Mouse (Mus musculus) hindbrain, embryonic 14.5 days (tissue): ENCODE data around the gene Lrrc32. TPM values are rescaled to one million over a fixed set of nuclear protein-coding genes. Genes with fewer than 3 reads are reported as not detected.

Experiments
- ATAC-seq: fragments of 200-750 bp; cut with Nextera tagmentation; 2 replicates; pipeline ENCODE4 v1.8.0; 2017; ENCODE audit warnings: moderate number of reproducible peaks, mild to moderate bottlenecking, moderate TSS enrichment, moderate library complexity; ENCODE audit not compliant: low FRiP score
- DNase-seq: peaks from one replicate; pipeline ENCODE4 v3.0.0-alpha.2; 2015; ENCODE audit warnings: low spot score
- H3K27ac ChIP-seq: fragments of 300-500 bp; sonication (generic); 2 replicates; pipeline ENCODE4 v1.5.1; 2014; ENCODE audit warnings: mild to moderate bottlenecking, moderate library complexity
- H3K27me3 ChIP-seq: fragments of 300-500 bp; sonication (generic); 2 replicates; pipeline ENCODE4 v1.6.1; 2014; ENCODE audit warnings: mild to moderate bottlenecking, low read length, mixed read lengths; ENCODE audit not compliant: control insufficient read depth, insufficient read depth
- H3K36me3 ChIP-seq: fragments of 300-500 bp; sonication (generic); replicated peaks from 2 replicates; pipeline ENCODE4 v1.6.1; 2014; ENCODE audit not compliant: control insufficient read depth, insufficient read depth
- H3K4me1 ChIP-seq: fragments of 300-500 bp; sonication (generic); replicated peaks from 2 replicates; pipeline ENCODE4 v1.6.1; 2014; ENCODE audit warnings: antibody characterized with exemption, low read length, mixed read lengths; ENCODE audit not compliant: control insufficient read depth, insufficient read depth
- H3K4me2 ChIP-seq: fragments of 300-500 bp; sonication (generic); replicated peaks from 2 replicates; pipeline ENCODE4 v1.6.1; 2014; ENCODE audit warnings: mild to moderate bottlenecking, moderate library complexity
- H3K4me3 ChIP-seq: fragments of 300-500 bp; sonication (generic); replicated peaks from 2 replicates; pipeline ENCODE4 v1.5.1; 2014; ENCODE audit warnings: mild to moderate bottlenecking, low read length
- H3K9ac ChIP-seq: fragments of 300-500 bp; sonication (generic); 2 replicates; pipeline ENCODE4 v1.6.1; 2014
- H3K9me3 ChIP-seq: fragments of 300-500 bp; sonication (generic); 2 replicates; pipeline ENCODE4 v1.6.1; 2016; ENCODE audit warnings: low read length; ENCODE audit not compliant: control insufficient read depth
- WGBS: fragments of 180-500 bp; shearing (Covaris S2); extraction: QIAGEN DNeasy Blood & Tissue Kit; methylation state at CpG from one replicate; pipeline ENCODE4 v1.1.7; 2014; 5-methylcytosine and 5-hydroxymethylcytosine counted together
- polyA plus RNA-seq: library from polyadenylated mRNA; unstranded; fragments of >200 nt; fragmentation: Nextera tagmentation; extraction: Ambion mirVana; gene quantifications from 2 replicates; pipeline ENCODE4 v1.2.1, GENCODE M21; 2014

The Lrrc32 gene
- polyA plus RNA-seq, 1 experiment from 2014 or later: 7.2 TPM

DNA sequence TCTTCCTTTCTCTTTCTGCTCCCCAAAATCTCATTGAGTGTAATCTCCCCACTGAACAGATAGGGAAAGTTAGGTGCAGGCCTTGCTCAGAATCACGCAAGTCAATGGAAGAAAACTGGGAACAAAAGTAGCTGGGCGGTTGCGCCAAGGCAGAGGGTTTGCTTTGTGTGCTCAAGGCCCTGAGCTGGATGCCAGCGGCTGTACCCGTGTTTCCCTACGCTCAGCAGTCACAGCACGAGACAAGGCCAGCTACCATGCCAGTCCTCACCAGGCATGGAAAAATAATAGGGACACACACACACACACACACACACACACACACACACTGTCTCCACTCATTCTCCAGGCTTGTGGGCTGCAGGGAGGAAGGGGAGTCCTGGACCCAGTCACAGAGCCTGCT, 12.0 kb downstream of the Lrrc32 start:
- Histone ChIP-seq H3K9me3 (no peaks in the 10 kb centered on the region), H3K27me3 (no peaks in the 10 kb centered on the region), H3K4me1 (peaks cover 17% of the 10 kb centered on the region; the same call in 1 of the 2 replicates), H3K9ac (no peak overlapping the region), H3K36me3 (no peaks in the 10 kb centered on the region), H3K4me3 (no peak overlapping the region), H3K4me2 (no peak overlapping the region), H3K27ac (no peak overlapping the region)
- WGBS: 80% methylated on average over 7 of the region's 7 CpGs
- DNase-seq (no peak), ATAC-seq (no peak)

DNA sequence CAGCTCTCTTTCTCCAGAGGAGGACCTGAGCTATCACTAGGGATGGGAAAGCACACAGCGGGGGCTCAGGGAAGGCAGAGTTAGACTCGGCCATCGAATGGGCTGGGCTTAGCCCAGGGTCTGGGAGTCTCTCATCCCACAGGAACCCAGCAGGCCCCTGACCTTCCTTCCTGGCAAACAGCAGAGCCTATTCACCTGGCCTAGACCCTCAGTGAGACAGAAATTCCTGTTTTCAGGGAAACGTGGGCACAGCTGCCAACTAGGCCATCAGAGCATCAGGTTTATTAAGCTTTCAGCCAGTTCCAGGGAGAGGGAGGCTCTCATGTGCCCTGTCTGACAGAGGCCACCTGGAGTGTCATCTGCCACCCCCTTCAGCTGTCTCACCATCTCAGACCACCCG, 13.8 kb downstream of the Lrrc32 start:
- Histone ChIP-seq H3K36me3 (no peaks in the 10 kb centered on the region), H3K4me1 (peaks cover 17% of the 10 kb centered on the region; the same call in 1 of the 2 replicates), H3K9ac (no peak overlapping the region), H3K4me3 (no peak overlapping the region), H3K4me2 (no peak overlapping the region), H3K27me3 (no peaks in the 10 kb centered on the region), H3K27ac (no peak overlapping the region), H3K9me3 (no peaks in the 10 kb centered on the region)
- DNase-seq (no peak), ATAC-seq (no peak)
- WGBS: 42% methylated on average over 5 of the region's 5 CpGs

DNA sequence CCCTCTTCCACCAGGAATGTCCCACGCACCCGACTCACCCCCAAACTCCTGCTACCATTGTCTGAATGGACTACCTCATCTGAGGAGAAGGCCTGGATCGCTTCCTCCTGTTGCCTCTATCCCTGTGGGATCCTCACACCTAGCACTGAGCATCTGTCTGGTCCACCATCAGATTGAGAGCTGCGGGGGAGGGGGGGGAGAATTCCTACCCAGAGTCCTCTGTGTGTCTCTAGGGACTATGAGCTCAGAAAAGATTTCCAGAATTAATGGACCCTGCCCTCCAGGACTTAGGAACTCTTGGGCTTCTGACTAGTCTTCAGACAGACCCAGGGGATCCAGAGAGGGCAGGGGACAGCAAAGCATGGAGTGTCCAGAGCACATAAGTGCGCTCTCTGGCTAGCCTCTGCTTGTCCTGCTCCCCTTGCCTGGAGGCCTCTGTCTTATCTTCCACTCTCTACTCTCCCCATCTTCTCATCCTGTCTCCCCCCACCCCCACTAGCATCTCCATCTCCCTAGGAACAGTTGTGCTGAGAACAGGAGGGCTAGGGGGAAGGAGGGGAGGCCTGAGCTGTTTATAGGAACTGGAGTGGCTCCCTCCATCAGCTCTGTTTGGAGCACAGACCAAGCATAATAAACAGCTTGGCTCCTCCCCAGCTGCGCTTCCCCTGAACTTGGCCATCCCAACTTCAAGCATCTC, 15.0 kb downstream of the Lrrc32 start:
- no peaks in the 10 kb centered on the region for H3K36me3 ChIP-seq
- DNase-seq: no peak

DNA sequence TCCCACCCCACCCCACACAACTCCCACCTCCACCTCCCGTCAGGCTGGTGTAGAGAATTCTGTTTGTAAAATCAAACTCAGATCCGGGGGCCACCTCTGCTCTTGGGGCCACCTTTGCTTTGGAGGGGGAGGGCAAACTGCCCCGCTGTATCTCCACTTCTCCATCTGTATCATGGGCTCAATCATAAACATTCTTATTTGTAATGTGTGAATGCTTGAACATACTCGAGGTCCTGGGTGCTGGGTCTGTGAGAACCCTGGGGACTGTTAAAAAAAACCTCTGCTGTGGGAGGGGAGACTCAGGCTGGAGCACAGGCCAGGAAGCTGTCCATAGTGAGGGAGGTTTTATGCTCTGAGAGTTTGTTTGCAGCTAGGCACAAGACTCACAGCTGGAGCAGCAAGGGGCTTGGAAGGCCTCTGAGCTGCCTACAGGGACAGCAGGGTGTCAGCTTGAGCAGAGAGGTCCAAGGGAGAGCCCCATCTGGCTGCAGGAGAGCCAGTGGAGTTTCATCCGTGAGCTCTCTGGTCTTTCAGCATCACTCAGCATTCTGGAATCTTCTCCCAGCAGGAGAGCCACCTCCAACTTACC, 15.7 kb downstream of the Lrrc32 start:
- H3K36me3 ChIP-seq: no peaks in the 10 kb centered on the region
- H3K4me3 ChIP-seq: no peak overlapping the region
- H3K27ac ChIP-seq: no peak overlapping the region
- WGBS: 42% methylated on average over 5 of the region's 5 CpGs
- no peak overlapping the region for H3K4me2 ChIP-seq
- no peak overlapping the region for H3K9ac ChIP-seq
- no peak for ATAC-seq
- H3K27me3 ChIP-seq: no peaks in the 10 kb centered on the region
- no peak for DNase-seq
- H3K9me3 ChIP-seq: no peaks in the 10 kb centered on the region
- H3K4me1 ChIP-seq: peaks cover 17% of the 10 kb centered on the region; the same call in 1 of the 2 replicates

More for the DNA sequence above, 15.0 kb downstream of the Lrrc32 start:
- Histone ChIP-seq H3K27ac (no peak overlapping the region), H3K9me3 (no peaks in the 10 kb centered on the region), H3K4me2 (no peak overlapping the region), H3K4me3 (no peak overlapping the region), H3K4me1 (peaks cover 17% of the 10 kb centered on the region; the same call in 1 of the 2 replicates), H3K27me3 (no peaks in the 10 kb centered on the region), H3K9ac (no peak overlapping the region)
- WGBS: 65% methylated on average over 6 of the region's 6 CpGs
- ATAC-seq: no peak

DNA sequence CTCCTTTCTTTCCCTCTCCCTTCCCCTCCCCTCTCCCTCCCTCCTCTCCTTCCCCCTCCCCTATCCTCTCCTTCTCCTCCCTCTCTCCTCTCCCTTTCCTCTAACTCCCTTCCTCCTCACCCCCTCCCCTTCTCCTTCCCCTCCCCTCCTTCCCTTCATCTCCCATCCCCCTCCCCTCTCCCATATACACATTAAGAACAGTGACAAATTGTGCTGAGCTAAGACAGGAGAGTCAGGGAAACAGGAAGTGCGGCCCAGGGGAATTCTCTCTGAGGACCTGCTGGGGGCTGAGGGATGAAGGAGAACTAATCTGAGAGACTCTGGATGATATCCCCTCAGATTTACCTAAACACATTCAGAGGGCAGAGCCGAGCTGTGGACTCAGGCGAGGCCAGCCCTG, 16.6 kb downstream of the Lrrc32 start:
- Histone ChIP-seq H3K4me3 (no peak overlapping the region), H3K9ac (no peak overlapping the region), H3K4me1 (peaks cover 17% of the 10 kb centered on the region; the same call in 1 of the 2 replicates), H3K27me3 (no peaks in the 10 kb centered on the region), H3K27ac (no peak overlapping the region), H3K9me3 (no peaks in the 10 kb centered on the region), H3K4me2 (no peak overlapping the region), H3K36me3 (no peaks in the 10 kb centered on the region)
- DNase-seq: no peak
- no peak for ATAC-seq
- 28% methylated on average over 3 of the region's 3 CpGs for WGBS

GRCm38 (mm10) chr7:98510961-98511958, 22.2 kb downstream of the Lrrc32 start:
- no peak overlapping the region for H3K27ac ChIP-seq
- H3K9me3 ChIP-seq: no peaks in the 10 kb centered on the region
- DNase-seq (no peak), ATAC-seq (no peak)
- no peaks in the 10 kb centered on the region for H3K27me3 ChIP-seq
- WGBS: 73% methylated on average over 15 of the region's 15 CpGs
- no peaks in the 10 kb centered on the region for H3K36me3 ChIP-seq
- H3K4me1 ChIP-seq: no peaks in the 10 kb centered on the region
- no peak overlapping the region for H3K4me2 ChIP-seq
- H3K9ac ChIP-seq: no peak overlapping the region
- H3K4me3 ChIP-seq: no peak overlapping the region

DNA sequence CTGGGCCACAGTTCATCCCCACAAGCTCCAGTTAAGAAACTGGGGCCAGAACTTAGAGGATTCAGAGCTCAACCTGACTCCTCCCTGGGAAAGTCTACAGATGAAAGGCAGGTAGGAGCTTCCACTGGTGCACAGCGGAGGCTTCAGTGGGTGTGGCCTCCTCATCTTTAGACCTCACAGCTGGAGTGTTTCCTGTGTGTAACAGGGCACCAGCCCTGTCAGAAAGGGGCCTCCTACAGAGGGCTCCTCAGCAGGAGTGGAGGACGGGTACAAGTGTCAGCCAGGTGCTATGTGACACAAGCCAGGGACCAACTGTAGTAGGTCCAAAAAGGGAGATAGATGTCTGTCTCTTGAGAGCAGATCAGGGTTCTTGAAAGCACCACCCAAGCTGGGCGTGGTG, 24.2 kb downstream of the Lrrc32 start:
- ATAC-seq (no peak), DNase-seq (no peak)
- Histone ChIP-seq H3K9ac (no peak overlapping the region), H3K4me1 (no peaks in the 10 kb centered on the region), H3K27me3 (no peaks in the 10 kb centered on the region), H3K27ac (no peak overlapping the region), H3K4me2 (no peak overlapping the region), H3K36me3 (no peaks in the 10 kb centered on the region), H3K4me3 (no peak overlapping the region), H3K9me3 (no peaks in the 10 kb centered on the region)
- WGBS: 78% methylated on average over 3 of the region's 3 CpGs

DNA sequence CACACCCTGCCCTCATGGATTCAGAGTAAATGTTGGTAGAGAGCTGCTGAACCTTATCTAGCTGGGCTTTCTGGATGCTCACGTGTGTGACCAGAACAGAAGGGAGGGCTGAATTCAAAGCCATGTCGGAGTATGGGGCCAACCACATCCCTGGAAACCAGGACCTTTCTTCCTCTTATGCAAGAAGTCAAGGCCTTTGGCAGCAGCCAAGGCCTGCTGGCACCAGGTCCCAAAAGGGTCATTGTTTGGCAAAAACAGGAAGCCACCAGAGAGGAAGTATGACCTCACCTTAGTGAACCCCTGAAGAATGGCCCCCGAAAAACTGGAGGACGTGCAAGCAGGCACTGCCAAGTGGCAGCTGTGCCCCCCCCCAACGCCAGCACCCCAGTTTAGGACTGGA, 33.5 kb downstream of the Lrrc32 start:
- no peak overlapping the region for H3K4me3 ChIP-seq
- H3K27ac ChIP-seq: no peak overlapping the region
- H3K9ac ChIP-seq: no peak overlapping the region
- H3K9me3 ChIP-seq: no peaks in the 10 kb centered on the region
- WGBS: 79% methylated on average over 5 of the region's 5 CpGs
- H3K4me1 ChIP-seq: peaks cover 15% of the 10 kb centered on the region; the same call in 1 of the 2 replicates
- no peak for ATAC-seq
- no peak overlapping the region for H3K4me2 ChIP-seq
- no peaks in the 10 kb centered on the region for H3K36me3 ChIP-seq
- no peak for DNase-seq
- H3K27me3 ChIP-seq: no peaks in the 10 kb centered on the region
